Mouse (Mus musculus) megakaryocyte progenitor cell, adult 5-6 weeks (primary cell): ENCODE data around the gene Ptcd2. TPM values are rescaled to one million over a fixed set of nuclear protein-coding genes. Genes with fewer than 3 reads are reported as not detected.
"Not testable (repeated sequence)": the region's sequence is repeated elsewhere in the genome, so short reads cannot be mapped to it uniquely, and the experiment has no call there.

Experiments used
- ATAC-seq: replicated peaks from 2 replicates; pipeline ENCODE4 v1.8.0; 2016; ENCODE audit warnings: mild to moderate bottlenecking, moderate TSS enrichment, inconsistent platforms; ENCODE audit not compliant: poor library complexity
- total RNA-seq, 2 experiments: library from RNA; stranded (forward) in 1 of 2; stranded (reverse) in 1 of 2; fragments of 157-497, 149-512 nt in 1 of 2; fragments of 200-1000 nt in 1 of 2; gene quantifications; 2 replicates each; pipeline versions ENCODE4 v1.2.3 to v1.2.4; 2015 to 2017

Ptcd2 gene
- total RNA-seq, 2 experiments from 2014 or later: 48.4 to 73.5 TPM

DNA sequence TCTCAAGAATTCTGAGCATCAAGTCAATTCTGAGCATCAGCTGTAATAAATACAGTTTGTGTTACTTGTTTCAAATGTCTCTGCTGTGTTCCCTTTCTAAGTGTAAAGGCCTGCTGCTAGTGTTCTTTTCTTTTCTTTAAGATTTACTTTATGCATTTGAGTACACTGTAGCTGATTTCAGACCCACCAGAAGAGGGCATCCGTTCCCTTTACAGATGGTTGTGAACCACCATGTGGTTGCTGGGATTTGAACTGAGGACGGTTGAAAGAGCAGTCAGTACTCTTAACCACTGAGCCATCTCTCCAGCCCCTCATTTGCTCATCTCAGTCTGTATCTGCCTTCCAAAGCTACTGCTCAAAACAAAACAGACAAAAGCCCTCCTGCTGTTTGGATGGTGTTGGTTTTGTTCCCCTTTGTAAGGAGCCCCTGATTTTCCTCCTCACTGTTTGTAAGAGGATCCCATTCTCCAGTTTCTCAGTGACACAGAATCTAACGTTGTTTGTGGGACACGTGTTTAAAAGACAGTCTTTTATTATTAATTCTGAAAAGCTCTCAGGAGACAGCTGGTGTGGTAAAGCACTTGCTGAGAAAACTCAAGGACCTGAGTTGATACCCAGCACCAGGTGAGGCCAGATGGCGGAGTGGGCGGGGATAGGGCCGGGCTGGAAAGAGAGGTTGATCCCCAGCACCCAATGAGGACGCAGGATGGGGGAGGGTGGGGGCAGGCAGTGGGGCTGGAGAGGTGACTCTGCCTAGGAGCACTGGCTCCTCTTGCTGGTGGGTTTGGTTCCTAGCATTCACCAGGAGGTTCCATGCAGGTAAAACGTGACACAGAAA, 12.1 kb upstream of the Ptcd2 start:
- ATAC-seq: no peak

DNA sequence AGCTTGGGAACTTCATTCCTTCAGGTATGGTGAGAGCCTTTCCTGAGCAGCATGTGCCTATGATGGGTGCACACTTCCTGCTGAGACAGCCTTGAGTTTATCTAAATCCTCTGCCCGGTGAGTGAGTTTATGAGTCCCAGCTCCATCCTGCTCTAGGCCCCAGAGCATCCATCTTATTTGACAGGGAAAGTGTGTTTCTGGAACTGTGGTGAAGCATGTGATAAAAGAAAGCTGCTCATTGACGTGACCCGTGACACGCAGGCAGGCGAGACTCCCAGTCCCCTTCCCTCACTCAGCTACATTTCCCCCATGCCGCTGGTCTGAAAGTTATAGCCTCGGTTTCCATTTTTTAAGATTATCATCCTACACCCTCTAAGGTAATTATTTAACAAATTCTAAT, 11.4 kb upstream of the Ptcd2 start:
- no peak for ATAC-seq

DNA sequence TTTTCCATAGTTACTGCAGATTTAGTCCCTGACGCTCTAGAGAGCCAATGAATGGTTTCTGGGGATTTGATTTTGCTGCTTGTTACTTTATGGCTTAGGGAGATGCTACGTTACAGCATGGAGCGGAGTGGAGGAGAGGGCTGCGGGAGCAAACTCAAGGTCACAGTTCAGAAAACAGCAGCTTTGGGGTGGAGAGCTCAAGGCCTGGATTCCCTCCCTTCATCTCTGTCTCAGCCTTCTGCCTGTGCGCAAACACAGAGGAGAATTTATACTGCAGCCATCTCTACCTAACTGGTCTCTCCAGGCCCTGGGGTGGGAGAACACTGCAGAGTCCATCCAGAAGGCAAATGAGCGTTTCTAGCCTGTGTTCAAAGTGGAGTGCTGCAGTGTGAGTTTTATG, 10.6 kb upstream of the Ptcd2 start:
- ATAC-seq: no peak

DNA sequence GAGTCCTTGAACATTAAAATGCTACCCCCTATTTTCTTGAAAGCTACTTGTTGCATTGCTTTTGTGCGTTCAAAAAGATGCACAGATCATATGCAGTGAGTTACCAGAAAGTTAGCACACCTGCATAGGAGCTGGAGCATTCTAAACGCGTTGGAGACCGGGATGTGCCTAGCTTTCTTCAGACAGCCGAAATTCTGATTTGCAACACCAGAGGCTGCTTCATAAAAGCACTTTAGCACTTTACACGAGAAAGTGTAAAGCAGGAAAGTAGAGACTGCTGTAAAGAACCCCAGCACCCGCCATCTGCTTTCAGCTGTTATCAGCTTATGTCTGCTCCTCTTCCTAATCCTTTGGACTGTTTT, 9.0 kb upstream of the Ptcd2 start:
- peak; percentile 14; the same call in 1 of the 2 replicates for ATAC-seq

DNA sequence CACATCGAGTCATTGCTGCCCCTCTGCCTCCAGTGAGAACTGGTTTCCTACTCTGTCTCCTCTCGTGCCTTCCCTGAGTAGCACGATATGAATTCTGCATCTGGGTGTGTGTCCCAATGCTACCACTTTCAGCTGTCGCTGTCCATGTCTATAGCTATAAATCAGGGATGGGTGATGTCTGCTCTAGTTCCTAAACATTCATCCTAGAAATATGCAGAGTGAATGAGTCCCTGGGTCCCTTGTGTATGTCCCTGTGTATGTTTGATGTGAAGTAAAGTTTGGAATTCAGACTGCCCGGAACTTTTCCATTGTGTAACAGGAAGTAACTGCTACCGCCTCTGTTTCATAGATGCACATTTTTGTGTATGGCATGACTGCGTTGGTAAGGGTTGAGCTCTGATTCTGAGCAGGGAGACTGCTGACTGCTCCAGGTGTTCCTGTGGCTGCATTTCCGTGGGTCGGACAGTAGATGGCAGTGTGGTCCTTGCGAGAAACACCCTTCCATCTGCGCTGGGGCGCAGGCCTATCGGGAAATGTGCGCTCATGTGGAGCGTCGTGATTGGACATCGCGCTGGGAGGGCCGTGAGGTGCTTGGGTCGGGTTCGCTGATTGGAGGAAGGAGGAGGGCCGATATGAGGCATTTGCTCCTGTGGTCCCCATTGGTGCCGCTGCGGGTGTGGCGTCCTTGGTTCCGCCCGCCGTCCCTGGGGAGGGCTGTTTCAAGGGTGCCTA, 8.4 kb upstream of the Ptcd2 start:
- peak; percentile 100 for ATAC-seq

DNA sequence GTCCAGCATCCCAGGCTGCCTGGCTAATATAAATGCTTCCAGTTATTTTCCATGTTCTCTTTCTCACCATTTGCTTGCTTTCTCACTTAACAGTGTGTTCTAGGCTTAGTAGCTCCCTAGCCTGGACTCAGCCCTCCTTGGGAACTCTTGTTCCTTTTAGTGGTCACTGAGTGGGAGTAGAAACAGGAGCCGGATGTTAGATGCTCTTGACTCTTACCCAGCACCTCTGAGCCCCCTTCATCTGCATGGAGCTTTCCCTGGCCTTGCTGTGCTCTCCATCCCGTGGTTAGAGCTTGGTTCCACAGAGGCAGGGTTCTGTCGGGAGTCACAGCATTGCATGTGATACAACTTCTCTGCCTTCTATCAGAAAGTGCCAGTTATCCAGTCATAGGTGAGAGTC, 7.1 kb upstream of the Ptcd2 start:
- no peak for ATAC-seq

DNA sequence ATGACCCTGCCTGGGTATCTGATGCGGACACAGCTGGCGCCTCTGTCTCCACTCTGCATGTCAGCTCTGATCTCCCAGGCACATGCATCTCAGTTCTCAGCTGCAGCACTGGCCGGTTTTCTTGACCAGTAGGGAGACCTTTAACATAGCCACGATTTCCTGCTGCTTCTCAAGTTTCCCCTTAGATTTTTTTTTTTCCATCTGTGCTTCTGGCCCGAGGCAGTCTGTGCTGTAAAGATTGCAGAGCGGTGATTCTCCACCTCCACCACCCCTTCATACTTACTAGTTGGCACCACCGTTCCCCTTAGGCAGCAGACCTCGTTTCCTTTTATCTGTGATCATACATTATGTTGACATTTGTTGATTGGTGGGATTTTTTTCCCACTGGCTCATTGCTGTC, 6.7 kb upstream of the Ptcd2 start:
- no peak for ATAC-seq

DNA sequence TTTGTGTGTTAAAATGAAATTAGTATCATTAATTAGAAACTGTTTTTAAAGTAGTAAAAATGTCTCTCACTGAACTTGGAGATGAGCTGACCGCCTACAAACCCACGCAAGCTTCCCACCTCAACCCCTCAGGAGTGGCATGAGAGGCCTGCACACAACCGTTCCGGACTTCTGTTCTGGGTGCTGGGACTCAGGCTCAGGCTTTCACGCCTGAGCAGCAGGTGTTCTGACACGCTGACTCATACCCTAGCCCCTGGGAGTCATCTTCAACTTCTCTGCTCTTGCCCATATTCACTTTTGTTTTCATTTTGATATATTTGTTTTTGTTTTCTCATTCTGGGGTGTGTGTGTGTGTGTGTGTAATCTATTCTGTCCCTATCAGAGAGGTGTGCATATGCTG, 5.5 kb upstream of the Ptcd2 start:
- ATAC-seq: no peak

DNA sequence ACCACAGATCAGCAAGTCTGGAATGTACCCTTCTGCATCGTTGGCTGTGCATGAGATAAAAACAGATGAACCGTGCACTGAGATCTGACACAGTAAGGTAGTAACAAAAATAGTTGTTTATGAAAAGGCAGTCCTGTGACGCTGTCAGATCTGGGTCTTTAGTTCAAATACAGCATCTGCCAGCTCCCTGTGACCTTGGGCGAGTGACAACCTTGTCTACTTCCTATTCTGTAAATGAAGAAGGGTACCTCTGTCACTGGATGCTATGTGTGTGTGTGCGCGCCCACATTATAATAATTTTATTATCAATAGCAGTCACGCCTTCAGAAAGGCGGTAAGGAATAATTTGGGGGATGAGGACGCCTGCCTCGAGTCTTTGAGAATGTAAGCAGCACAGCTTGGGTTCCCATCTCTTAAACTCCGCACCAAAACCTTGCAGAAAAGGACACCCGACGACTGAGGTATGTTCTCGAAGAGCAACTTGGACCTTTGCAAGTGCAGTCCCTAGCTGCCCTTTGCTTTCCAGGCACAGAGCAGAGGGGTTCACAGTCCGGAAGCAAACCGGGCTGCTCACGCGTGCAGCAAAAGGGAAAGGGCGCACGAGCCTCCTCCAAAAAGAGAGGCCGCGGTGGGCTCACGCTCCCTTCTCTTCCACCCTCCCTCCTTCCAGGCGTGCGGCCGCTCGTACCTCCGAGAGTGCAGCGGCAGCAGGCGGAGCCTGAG, 468 bp downstream of the Ptcd2 start:
- peak; percentile 20; the same call in 1 of the 2 replicates for ATAC-seq

DNA sequence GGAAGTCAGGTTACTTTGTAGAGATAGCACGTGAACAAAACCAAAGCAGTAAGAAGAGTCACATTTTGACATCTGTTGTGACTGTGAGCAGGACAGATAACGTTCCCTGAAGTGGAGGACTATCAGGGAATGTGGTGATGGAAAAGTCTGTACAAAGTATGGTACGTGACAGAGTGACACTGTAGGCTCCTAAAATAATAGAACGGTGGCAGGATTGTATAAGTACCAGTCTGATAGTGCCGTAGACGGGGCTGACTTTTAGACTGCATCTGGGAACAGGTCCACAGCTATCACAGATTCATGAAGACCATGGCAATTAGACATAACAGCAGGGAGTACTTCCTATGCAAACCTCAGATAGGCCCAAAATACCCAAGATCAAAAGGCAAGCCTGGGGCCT, 3.0 kb downstream of the Ptcd2 start:
- ATAC-seq: no peak

DNA sequence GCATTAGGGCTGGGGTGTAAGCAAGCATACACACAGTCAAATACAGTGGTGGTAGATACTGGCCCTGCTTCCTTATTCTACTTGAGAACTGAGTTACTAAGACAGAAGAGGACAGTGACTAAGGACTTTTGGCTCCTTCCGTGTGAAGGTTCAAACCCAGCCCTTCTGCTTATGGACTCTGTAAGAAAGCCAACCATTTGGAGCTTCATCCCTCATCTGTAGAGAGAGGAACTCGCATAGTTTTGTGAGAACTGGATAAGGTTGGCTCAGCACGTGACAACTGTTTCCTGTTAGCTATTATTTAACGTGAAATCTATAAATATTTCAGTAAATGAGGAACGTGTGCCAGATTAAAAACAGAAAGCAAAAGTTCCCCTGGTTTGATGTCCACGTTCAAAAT, 7.0 kb downstream of the Ptcd2 start:
- peak; percentile 78 for ATAC-seq

DNA sequence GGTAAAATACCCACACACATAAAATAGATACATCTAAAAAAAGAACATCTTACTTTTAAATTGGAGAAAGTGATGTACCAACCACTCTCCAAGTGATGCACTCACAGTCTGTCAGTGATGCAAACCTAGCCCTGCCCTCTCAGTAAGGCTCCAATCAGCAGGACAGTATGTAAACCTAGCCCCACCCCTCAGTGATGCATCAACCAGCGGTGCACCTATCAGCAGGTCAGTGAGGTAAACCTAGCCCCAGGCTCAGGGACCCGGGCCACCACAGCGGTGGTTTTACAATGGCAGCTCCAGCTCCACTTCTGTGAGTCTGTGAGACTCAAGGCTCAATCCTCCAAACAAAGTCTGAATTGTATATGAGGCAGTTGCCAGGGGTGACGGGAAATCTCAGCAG, 13.2 kb downstream of the Ptcd2 start:
- ATAC-seq: no peak

DNA sequence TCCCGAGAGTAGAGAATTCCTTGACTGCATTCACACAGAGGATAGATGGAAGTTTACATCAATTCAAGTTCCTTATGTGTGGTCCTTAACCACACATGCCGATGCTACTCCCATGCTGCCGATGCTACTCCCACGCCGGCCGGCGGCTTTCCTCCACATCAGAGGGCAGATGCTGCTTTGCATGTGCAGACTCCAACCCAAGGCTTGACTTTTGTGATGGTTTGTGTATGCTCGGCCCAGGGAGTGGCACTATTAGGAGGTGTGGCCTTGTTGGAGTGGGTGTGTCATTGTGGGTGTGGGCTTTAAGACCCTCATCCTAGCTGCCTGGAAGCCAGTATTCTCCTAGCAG, 20.2 kb downstream of the Ptcd2 start:
- not testable (repeated sequence) for ATAC-seq

DNA sequence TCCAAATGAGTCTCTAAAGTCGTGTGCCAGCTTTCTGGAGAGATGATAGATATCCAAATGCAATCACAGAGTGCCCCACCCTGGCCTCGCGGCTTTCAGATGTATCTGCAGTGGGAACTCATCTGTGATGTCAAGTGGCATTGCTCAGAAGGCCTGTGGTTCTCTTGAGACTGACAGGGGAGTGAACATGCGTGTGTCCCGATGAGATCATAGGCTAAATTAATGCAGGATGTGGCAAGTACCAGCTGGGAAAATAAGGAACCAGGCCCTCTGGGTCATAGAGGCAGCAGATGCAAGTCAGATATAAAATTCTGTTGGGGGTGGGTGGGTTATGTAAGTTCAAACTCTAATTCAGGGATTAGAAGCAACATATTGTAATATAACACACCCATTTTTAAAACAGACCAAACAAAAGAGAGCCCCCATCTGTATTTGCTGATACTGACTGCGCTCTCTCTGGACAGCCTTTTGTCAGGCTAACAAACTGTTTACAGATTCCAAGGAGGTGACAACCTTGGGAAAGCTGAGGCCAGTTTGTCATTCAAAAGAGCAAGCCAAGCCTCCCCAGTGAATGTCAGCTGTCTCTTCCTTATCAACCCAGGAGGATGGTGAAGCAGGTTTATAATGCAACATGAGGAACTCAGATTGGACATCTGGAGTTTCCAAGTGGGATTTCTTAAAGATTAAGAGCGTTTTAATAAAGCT, 20.7 kb downstream of the Ptcd2 start:
- 0 out of 2 replicates have a peak, but pooled peaks have one; percentile 50 for ATAC-seq

DNA sequence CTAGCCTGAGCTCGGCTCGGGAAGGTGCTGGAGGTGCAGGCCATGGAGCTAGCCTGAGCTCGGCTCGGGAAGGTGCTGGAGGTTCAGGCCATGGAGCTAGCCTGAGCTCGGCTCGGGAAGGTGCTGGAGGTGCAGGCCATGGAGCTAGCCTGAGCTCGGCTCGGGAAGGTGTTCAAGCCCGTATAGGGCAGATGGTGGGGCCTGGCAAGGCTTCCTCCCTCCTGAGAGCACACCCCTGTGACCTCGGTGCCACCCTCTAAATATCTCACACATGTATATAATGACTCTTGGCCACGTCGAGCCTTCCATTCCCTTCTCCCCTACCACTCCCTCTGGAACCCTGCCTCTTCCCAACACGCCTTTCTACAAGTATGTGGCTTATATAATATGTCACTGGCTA, 21.6 kb downstream of the Ptcd2 start:
- ATAC-seq: not testable (repeated sequence)

DNA sequence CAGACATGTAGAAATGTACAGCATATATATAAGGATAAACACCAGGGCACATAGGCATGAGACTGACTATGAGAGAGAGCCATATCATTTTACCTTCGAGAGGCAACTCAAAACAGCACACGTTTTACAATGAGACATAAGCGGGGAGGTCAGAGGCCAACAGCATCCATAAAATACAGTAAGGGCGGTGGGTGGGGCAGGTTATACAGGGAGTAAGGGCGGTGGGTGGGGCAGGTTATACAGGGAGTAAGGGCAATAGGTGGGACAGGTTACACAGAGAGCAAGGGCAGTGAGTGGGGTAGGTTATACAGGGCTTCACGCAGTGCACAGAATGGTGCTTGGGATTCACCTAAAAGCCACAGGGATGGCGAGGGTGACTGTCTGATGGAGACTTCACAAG, 24.1 kb downstream of the Ptcd2 start:
- ATAC-seq: no peak

DNA sequence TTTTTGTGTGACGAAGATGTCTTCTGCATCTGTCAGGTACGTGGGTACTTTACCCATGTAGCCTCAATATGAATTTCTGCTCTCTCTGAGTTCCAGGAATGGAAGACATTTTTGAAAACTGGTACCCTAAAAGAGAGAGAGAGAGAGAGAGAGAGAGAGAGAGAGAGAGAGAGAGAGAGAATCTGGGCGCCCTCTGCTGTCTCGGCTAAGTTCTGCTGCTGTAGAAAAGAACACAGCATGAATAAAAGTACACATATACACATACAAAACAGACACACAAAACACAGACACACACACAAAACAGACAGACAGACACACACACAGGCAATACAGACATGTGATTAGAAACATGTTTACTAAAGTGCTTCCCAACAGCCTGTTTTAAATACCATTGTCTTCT, 27.4 kb downstream of the Ptcd2 start:
- no peak for ATAC-seq

DNA sequence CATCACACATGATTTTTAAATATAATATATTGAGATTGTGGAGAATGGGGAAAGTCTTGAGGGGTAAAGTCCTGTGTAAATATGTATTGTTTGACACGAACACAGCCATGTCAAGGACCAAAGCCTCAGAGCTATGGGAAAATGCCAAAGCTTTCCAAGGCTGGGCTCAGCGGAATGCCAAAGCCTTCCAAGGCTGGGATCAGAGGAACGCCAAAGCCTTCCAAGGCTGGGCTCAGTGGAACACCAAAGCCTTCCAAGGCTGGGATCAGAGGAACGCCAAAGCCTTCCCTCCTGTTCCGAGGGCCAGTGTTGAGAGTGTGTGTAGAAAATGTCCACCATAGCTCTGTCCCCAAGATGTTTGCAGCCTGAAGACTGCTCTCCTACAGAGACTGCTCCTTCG, 28.1 kb downstream of the Ptcd2 start:
- ATAC-seq: no peak

DNA sequence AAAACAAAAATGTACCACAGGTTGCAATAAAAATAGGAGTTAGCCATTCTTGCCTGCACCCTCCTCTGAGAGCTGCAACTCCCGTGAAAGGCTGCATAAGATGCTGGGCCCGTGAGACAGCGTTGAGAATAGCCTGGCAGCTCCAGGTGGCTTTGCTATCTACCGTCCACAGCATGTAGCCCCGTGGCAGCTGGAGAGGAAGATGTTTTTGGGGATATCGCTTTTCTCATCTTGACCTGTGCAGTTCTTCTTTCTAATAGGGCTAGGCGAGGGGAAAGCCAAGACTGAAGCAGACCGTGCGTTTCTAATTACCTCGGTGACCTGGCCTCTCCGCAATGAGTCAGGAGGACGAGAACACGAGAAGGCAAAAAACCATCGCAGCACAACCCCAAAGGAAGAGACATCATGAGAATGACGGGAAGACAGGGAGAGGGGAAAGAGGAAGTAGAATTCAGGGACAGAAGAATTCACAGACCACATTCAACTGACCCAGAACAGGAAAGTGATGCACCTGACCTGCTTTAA, 29.8 kb downstream of the Ptcd2 start:
- ATAC-seq: peak; percentile 54

DNA sequence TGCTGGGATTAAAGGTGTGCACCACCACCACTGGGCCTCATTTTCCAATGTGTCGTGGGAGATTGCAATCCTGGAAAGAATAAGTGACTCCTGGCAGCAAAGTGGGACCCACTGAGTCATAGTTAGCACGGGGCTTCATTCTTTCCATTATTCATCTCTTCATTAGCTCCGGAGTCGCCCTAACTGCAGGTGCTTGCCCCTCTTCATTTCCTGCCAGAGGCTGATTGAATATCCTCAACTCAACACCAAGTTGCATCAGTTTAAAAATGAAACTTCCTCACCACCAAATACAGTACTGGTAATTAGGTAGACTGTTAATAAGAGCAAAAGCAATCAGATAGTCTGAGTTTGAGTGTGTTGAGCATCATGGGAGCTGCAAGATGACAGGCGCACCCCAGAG, 30.4 kb downstream of the Ptcd2 start:
- no peak for ATAC-seq

DNA sequence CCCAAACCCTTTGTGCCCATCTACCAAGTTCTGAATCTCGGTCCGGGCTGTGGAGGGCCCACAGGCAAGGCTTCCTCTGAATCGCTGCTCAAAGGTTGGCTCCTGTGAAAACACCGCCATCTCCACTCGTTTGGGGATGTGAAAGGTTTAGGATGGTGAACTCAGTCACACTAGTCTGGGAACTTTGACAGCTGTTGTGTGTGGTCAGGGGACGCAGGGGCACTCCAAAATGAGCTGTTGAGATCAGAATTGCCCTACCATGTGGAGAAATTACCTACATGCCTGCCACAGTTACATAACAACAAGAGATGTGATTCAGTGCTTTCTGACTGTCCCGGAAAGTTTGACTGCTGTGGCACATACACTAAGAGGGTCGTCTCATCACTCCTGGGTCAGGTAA, 36.1 kb downstream of the Ptcd2 start:
- no peak for ATAC-seq
